Mouse (Mus musculus): ENCODE data around the gene Ift22. TPM values are rescaled to one million over a fixed set of nuclear protein-coding genes. Genes with fewer than 3 reads are reported as not detected.

Gene Ift22
- 2.0 TPM for polyA plus RNA-seq (2017; shearing (Covaris generic))

DNA sequence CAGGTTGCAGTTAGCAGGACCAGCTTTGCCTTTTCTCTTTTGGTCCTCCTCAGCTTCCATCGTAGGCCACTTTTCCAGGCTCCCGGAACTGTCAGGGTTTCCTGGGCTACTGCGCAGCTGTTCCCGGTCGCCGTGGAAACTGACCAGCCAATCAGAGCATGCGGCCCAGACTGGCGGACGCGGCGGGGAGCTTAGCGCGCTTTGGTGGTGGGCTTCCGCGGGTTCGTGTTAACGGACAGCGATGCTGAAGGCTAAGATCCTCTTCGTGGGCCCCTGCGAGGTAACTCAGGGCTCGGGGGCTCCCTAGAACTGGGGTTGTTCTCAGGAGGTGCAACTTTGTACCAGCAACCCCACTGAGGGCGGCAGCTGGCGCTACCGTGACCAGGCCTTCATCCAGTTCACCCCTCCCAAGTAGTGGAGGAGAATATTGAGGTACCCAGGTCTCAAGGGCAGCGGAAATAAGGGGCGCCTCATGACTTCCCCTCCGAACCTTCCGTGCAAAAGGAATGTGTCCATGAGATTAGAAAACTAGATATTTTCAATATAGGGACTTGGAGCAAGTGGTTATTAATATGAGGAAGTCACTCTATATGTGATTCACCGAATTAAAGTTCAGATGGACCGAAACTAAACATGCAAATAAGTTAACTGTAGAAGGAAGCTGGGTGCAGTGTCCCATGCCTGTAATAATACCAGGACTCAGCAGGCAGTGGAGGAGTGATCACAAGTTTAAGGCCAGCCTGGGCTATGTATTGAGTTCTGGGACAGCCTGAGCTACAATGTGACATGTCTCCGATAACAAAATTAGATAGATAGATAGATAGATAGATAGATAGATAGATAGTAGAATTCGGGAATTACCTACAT, at the start of gene Ift22:
TSS of gene Ift22 (plus strand) at position 160 of the 867 bp plus-strand sequence.

DNA sequence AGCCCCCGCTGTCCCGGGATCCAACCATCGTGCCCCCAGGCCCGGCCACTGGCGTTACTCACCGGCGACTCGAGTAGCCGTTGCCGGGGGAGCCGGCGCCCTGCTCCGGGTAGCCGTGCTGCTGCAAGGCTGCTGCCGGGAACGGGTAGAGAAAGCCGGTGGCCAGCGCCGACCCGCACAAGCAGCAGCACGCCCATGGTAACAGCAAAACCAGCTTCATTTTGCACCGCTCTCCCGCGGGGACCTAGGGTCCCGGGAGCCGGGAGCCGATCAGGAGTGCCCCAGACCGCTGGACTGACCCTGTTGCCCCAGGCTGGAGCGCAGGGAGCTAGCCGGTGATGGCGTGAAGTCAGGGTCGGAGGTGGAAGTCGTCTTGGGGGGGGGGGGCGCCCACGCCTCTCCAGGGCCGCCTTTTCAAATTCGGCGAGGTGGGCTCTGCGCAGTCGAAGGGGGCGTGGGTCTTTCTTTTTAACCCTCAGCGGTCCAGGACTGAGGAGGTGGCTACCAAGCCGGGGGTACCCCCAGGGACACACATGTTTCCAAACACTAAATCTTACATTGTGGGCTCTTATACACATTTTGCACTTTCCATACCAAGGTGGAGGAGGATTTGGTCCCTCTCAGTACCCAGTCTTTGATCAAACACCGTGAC, 25.0 kb upstream of the Ift22 start, which contains the start of gene Col26a1:
TSS of gene Col26a1 (minus strand) at position 422 of the 652 bp plus-strand sequence.

DNA sequence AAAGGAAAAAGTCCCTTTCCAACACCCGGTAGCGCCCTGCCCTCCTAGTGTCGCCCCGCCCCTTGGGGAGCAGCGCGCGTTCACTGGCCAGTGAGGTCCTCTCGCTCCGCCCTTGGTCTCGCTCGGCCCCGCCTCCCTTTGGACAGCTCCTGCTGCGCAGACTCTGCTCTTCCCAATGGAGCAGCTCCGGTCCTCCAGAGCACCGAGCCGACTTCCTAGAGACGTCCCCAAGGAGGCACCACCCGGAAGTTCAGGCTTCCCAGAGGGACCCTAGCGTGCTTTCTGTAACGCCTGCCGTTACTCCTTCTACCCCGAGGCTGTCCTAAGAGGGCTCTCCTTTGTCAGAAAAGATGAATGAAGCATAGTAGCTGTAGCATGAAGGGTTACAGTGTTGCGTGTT, 45.1 kb downstream of the Ift22 start, which contains the start of gene Fis1:
TSS of gene Fis1 (plus strand) at position 261 of the 400 bp plus-strand sequence.

Other genes with a start within 250 kb of the Ift22 start
- gene Myl10, start 215.0 kb upstream of the Ift22 start, polyA plus RNA-seq (2017; shearing (Covaris generic)) = 0.81 TPM
- gene Col26a1, start 24.9 kb upstream of the Ift22 start, polyA plus RNA-seq (2017; shearing (Covaris generic)) = not detected
- gene Fis1, start 45.1 kb downstream of the Ift22 start, polyA plus RNA-seq (2017; shearing (Covaris generic)) = 165 TPM
- gene Cldn15, start 58.5 kb downstream of the Ift22 start, polyA plus RNA-seq (2017; shearing (Covaris generic)) = not detected
- gene Plod3, start 78.9 kb downstream of the Ift22 start, polyA plus RNA-seq (2017; shearing (Covaris generic)) = 7.0 TPM
- 25.7 TPM for gene Znhit1, start 79.9 kb downstream of the Ift22 start, polyA plus RNA-seq (2017; shearing (Covaris generic))
- not detected for gene Vgf, start 118.2 kb downstream of the Ift22 start, polyA plus RNA-seq (2017; shearing (Covaris generic))
- 31.1 TPM for gene Ap1s1, start 138.0 kb downstream of the Ift22 start, polyA plus RNA-seq (2017; shearing (Covaris generic))
- gene Serpine1, start 164.1 kb downstream of the Ift22 start, polyA plus RNA-seq (2017; shearing (Covaris generic)) = not detected
- gene Trim56, start 208.1 kb downstream of the Ift22 start, polyA plus RNA-seq (2017; shearing (Covaris generic)) = 8.8 TPM
- gene Muc3, start 241.2 kb downstream of the Ift22 start, polyA plus RNA-seq (2017; shearing (Covaris generic)) = not detected